Mouse (Mus musculus) liver, embryonic 11.5 days (tissue): Measurements from ENCODE around the gene Dpp7. TPM values are rescaled to one million over a fixed set of nuclear protein-coding genes. Genes with fewer than 3 reads are reported as not detected.
A peak's percentile ranks its signal among the peaks of the same experiment; 100 is the strongest.

Source experiments
- ATAC-seq: fragments of 200-750 bp; cut with Nextera tagmentation; replicated peaks from 2 replicates; pipeline ENCODE4 v1.8.0; 2017; ENCODE audit warnings: moderate number of reproducible peaks, mild to moderate bottlenecking, moderate TSS enrichment, moderate library complexity; ENCODE audit not compliant: low FRiP score
- DNase-seq: peaks from one replicate; pipeline ENCODE4 v3.0.0-alpha.2; 2017; ENCODE audit warnings: low spot score
- H3K27ac ChIP-seq: fragments of 300-500 bp; sonication (generic); 2 replicates; pipeline ENCODE4 v1.5.1; 2014; ENCODE audit warnings: mild to moderate bottlenecking, low read depth, low read length, control low read depth
- H3K27me3 ChIP-seq: fragments of 300-500 bp; sonication (generic); replicated peaks from 2 replicates; pipeline ENCODE4 v1.6.1; 2014; ENCODE audit warnings: low read length, mixed read lengths; ENCODE audit not compliant: control insufficient read depth, insufficient read depth
- H3K36me3 ChIP-seq: fragments of 300-500 bp; sonication (generic); 2 replicates; pipeline ENCODE4 v1.6.1; 2014; ENCODE audit warnings: mild to moderate bottlenecking, low read length, moderate library complexity, mixed read lengths; ENCODE audit not compliant: control insufficient read depth, insufficient read depth
- H3K4me1 ChIP-seq: fragments of 300-500 bp; sonication (generic); replicated peaks from 2 replicates; pipeline ENCODE4 v1.6.1; 2014; ENCODE audit warnings: low read length, mixed read lengths; ENCODE audit not compliant: control insufficient read depth, insufficient read depth
- H3K4me2 ChIP-seq: fragments of 300-500 bp; sonication (generic); 2 replicates; pipeline ENCODE4 v1.6.1; 2014; ENCODE audit warnings: mild to moderate bottlenecking, control low read depth, moderate library complexity
- H3K4me3 ChIP-seq: fragments of 300-500 bp; sonication (generic); 2 replicates; pipeline ENCODE4 v1.5.1; 2014; ENCODE audit warnings: low read depth, low read length, control low read depth
- H3K9ac ChIP-seq: fragments of 300-500 bp; sonication (generic); 2 replicates; pipeline ENCODE4 v1.6.1; 2014; ENCODE audit warnings: low read depth, low read length, control low read depth
- H3K9me3 ChIP-seq: fragments of 300-500 bp; sonication (generic); 2 replicates; pipeline ENCODE4 v1.6.1; 2016; ENCODE audit warnings: low read length, inconsistent platforms, mixed read lengths; ENCODE audit not compliant: control insufficient read depth
- WGBS: fragments of 180-500 bp; shearing (Covaris S2); extraction: QIAGEN DNeasy Blood & Tissue Kit; methylation state at CpG from one replicate; pipeline ENCODE4 v1.1.7; 2014; 5-methylcytosine and 5-hydroxymethylcytosine counted together
- polyA plus RNA-seq: library from polyadenylated mRNA; unstranded; fragments of >200 nt; fragmentation: Nextera tagmentation; extraction: Ambion mirVana; gene quantifications from 2 replicates; pipeline ENCODE4 v1.2.1, GENCODE M21; 2014

The Dpp7 gene
- polyA plus RNA-seq, 1 experiment from 2014 or later = 18.3 TPM

GRCm38 (mm10) chr2:25310969-25311368 lies 45.2 kb downstream of the Dpp7 start:
- Histone ChIP-seq H3K36me3 (no peaks in the 10 kb centered on the region), H3K9ac (no peak overlapping the region), H3K27ac (no peak overlapping the region), H3K4me3 (no peak overlapping the region), H3K27me3 (peaks cover 73% of the 10 kb centered on the region), H3K4me1 (no peaks in the 10 kb centered on the region), H3K9me3 (no peaks in the 10 kb centered on the region), H3K4me2 (no peak overlapping the region)
- WGBS = 4% methylated on average over 22 of the region's 22 CpGs
- DNase-seq (no peak), ATAC-seq (no peak)

GRCm38 (mm10) chr2:25310180-25310579 lies 46.0 kb downstream of the Dpp7 start:
- H3K27ac ChIP-seq = no peak overlapping the region
- H3K4me1 ChIP-seq = no peaks in the 10 kb centered on the region
- H3K4me3 ChIP-seq = no peak overlapping the region
- H3K9me3 ChIP-seq = no peaks in the 10 kb centered on the region
- ATAC-seq (no peak), DNase-seq (no peak)
- H3K36me3 ChIP-seq = no peaks in the 10 kb centered on the region
- H3K4me2 ChIP-seq = no peak overlapping the region
- 49% methylated on average over 10 of the region's 10 CpGs for WGBS
- no peak overlapping the region for H3K9ac ChIP-seq
- peaks cover 81% of the 10 kb centered on the region for H3K27me3 ChIP-seq

- Histone ChIP-seq H3K27me3 (peaks cover 75% of the 10 kb centered on the region), H3K4me3 (peak overlapping the region; percentile 42; the same call in 1 of the 2 replicates), H3K9ac (no peak overlapping the region), H3K4me2 (peak overlapping the region; percentile 69), H3K27ac (no peak overlapping the region), H3K9me3 (no peaks in the 10 kb centered on the region), H3K36me3 (no peaks in the 10 kb centered on the region), H3K4me1 (peaks cover 4% of the 10 kb centered on the region; the same call in 1 of the 2 replicates)
- no peak for ATAC-seq
- 47% methylated on average over 14 of the region's 14 CpGs for WGBS
- no peak for DNase-seq
These were observed 50.4 kb downstream of the Dpp7 start for GRCm38 (mm10) chr2:25305587-25306359.

GRCm38 (mm10) chr2:25304657-25305541 lies 51.3 kb downstream of the Dpp7 start:
- DNase-seq = peak; percentile 58
- Histone ChIP-seq H3K4me3 (peak overlapping the region; percentile 42), H3K27me3 (peaks cover 66% of the 10 kb centered on the region), H3K36me3 (no peaks in the 10 kb centered on the region), H3K9ac (no peak overlapping the region), H3K27ac (no peak overlapping the region), H3K4me1 (peaks cover 4% of the 10 kb centered on the region; the same call in 1 of the 2 replicates), H3K9me3 (no peaks in the 10 kb centered on the region), H3K4me2 (peak overlapping the region; percentile 69)
- 1% methylated on average over 41 of the region's 45 CpGs for WGBS
- ATAC-seq = peak; percentile 57

- 60% methylated on average over 7 of the region's 7 CpGs for WGBS
- no peak overlapping the region; the same call in 1 of the 2 replicates for H3K4me3 ChIP-seq
- H3K9me3 ChIP-seq = no peaks in the 10 kb centered on the region
- peak overlapping the region; percentile 69 for H3K4me2 ChIP-seq
- peaks cover 4% of the 10 kb centered on the region; the same call in 1 of the 2 replicates for H3K4me1 ChIP-seq
- DNase-seq (no peak), ATAC-seq (no peak)
- H3K27me3 ChIP-seq = peaks cover 60% of the 10 kb centered on the region
- no peak overlapping the region for H3K9ac ChIP-seq
- no peak overlapping the region for H3K27ac ChIP-seq
- no peaks in the 10 kb centered on the region for H3K36me3 ChIP-seq
These were observed 52.1 kb downstream of the Dpp7 start for GRCm38 (mm10) chr2:25303931-25304656.

- Histone ChIP-seq H3K36me3 (no peaks in the 10 kb centered on the region), H3K4me2 (no peak overlapping the region), H3K4me1 (peaks cover 4% of the 10 kb centered on the region; the same call in 1 of the 2 replicates), H3K9me3 (no peaks in the 10 kb centered on the region), H3K27me3 (peaks cover 57% of the 10 kb centered on the region), H3K9ac (no peak overlapping the region), H3K27ac (no peak overlapping the region), H3K4me3 (no peak overlapping the region)
- 54% methylated on average over 3 of the region's 3 CpGs for WGBS
- no peak for DNase-seq
- no peak for ATAC-seq
These were observed 52.7 kb downstream of the Dpp7 start for GRCm38 (mm10) chr2:25303452-25303851.

Other genes starting within 250 kb of the Dpp7 start
- gene Nrarp, start 175.6 kb downstream of the Dpp7 start, polyA plus RNA-seq = 6.5 and 7.6 TPM in 2 replicates
- gene Tor4a, start 159.5 kb downstream of the Dpp7 start, polyA plus RNA-seq = 12.1 and 13.1 TPM in 2 replicates
- 85.3 and 86.3 TPM in 2 replicates for gene Nelfb, start 144.9 kb downstream of the Dpp7 start, polyA plus RNA-seq
- 0.29 TPM in 1 of 2 replicates, not detected in the other for gene Stpg3, start 141.7 kb downstream of the Dpp7 start, polyA plus RNA-seq
- 0.45 TPM in 2 replicates for gene Fam166a, start 137.6 kb downstream of the Dpp7 start, polyA plus RNA-seq
- 823 and 870 TPM in 2 replicates for gene Tubb4b, start 131.7 kb downstream of the Dpp7 start, polyA plus RNA-seq
- gene Slc34a3, start 122.0 kb downstream of the Dpp7 start, polyA plus RNA-seq = 0.07 TPM in 1 of 2 replicates, not detected in the other
- gene Rnf224, start 119.6 kb downstream of the Dpp7 start, polyA plus RNA-seq = 0.10 and 0.21 TPM in 2 replicates
- gene Rnf208, start 114.1 kb downstream of the Dpp7 start, polyA plus RNA-seq = 7.7 and 8.1 TPM in 2 replicates
- not detected in 2 replicates for gene Cysrt1, start 113.9 kb downstream of the Dpp7 start, polyA plus RNA-seq
- 6.3 and 6.8 TPM in 2 replicates for gene AL732309.1, start 109.5 kb downstream of the Dpp7 start, polyA plus RNA-seq
- gene Tmem203, start 100.9 kb downstream of the Dpp7 start, polyA plus RNA-seq = 14.4 and 15.2 TPM in 2 replicates
- 9.6 and 10.3 TPM in 2 replicates for gene Tprn, start 93.7 kb downstream of the Dpp7 start, polyA plus RNA-seq
- gene Ssna1, start 83.9 kb downstream of the Dpp7 start, polyA plus RNA-seq = 233 and 237 TPM in 2 replicates
- gene Anapc2, start 83.9 kb downstream of the Dpp7 start, polyA plus RNA-seq = 74.7 and 77.6 TPM in 2 replicates
- not detected in 2 replicates for gene Tmem210, start 68.2 kb downstream of the Dpp7 start, polyA plus RNA-seq
- not detected in 2 replicates for gene Lrrc26, start 66.4 kb downstream of the Dpp7 start, polyA plus RNA-seq
- 1.0 and 1.6 TPM in 2 replicates for gene Grin1, start 37.2 kb downstream of the Dpp7 start, polyA plus RNA-seq
- gene Man1b1, start 24.0 kb downstream of the Dpp7 start, polyA plus RNA-seq = 48.3 and 62.9 TPM in 2 replicates
- 15.6 and 17.8 TPM in 2 replicates for gene Uap1l1, start 9.3 kb upstream of the Dpp7 start, polyA plus RNA-seq
- 45.3 and 51.0 TPM in 2 replicates for gene Sapcd2, start 16.0 kb upstream of the Dpp7 start, polyA plus RNA-seq
- 0.25 and 0.45 TPM in 2 replicates for gene Entpd2, start 39.5 kb upstream of the Dpp7 start, polyA plus RNA-seq
- 7.0 and 8.1 TPM in 2 replicates for gene Npdc1, start 43.0 kb upstream of the Dpp7 start, polyA plus RNA-seq
- 0.09 TPM in 1 of 2 replicates, not detected in the other for gene Fut7, start 66.9 kb upstream of the Dpp7 start, polyA plus RNA-seq
- 3.9 and 4.5 TPM in 2 replicates for gene Abca2, start 72.3 kb upstream of the Dpp7 start, polyA plus RNA-seq
- gene Clic3, start 100.5 kb upstream of the Dpp7 start, polyA plus RNA-seq = 0.21 TPM in 1 of 2 replicates, not detected in the other
- 9.2 and 14.3 TPM in 2 replicates for gene Paxx, start 104.7 kb upstream of the Dpp7 start, polyA plus RNA-seq
- gene Ptgds, start 113.7 kb upstream of the Dpp7 start, polyA plus RNA-seq = not detected in 2 replicates
- gene Lcn12, start 137.6 kb upstream of the Dpp7 start, polyA plus RNA-seq = not detected in 2 replicates
- gene Fbxw5, start 144.4 kb upstream of the Dpp7 start, polyA plus RNA-seq = 63.3 and 63.6 TPM in 2 replicates
- 14.9 and 16.8 TPM in 2 replicates for gene C8g, start 145.4 kb upstream of the Dpp7 start, polyA plus RNA-seq
- 28.0 and 31.0 TPM in 2 replicates for gene Traf2, start 190.6 kb upstream of the Dpp7 start, polyA plus RNA-seq
- gene Edf1, start 201.5 kb upstream of the Dpp7 start, polyA plus RNA-seq = 367 and 380 TPM in 2 replicates
- gene Mamdc4, start 218.5 kb upstream of the Dpp7 start, polyA plus RNA-seq = 1.3 and 1.8 TPM in 2 replicates
- gene Phpt1, start 218.9 kb upstream of the Dpp7 start, polyA plus RNA-seq = 112 and 116 TPM in 2 replicates
- gene Ajm1, start 225.4 kb upstream of the Dpp7 start, polyA plus RNA-seq = 0.21 TPM in 1 of 2 replicates, not detected in the other